21 mouse cellular contexts compared by ENCODE assay signal in genomic region chr3:86247193-86247592, GRCm38 (mm10).
"Had no signal": no experiment of that assay in that cellular context is flagged by ENCODE, and none has a peak within 500 bp of the region (broad histone marks: within the 10 kb centered on the region; RNA-seq: fewer than 3 reads in every experiment).

No protein-coding gene starts in this region.

- H3K27me3 ChIP-seq: liver, embryonic 15.5 days; lung, embryonic 15.5 days; megakaryocyte, embryonic 14.5 days; midbrain, embryonic 12.5 days; midbrain, embryonic 15.5 days; neural tube, embryonic 12.5 days; neural tube, embryonic 15.5 days had no signal

- H3K27ac ChIP-seq: kidney, postnatal 0 days; layer of hippocampus, adult 2 months; liver, embryonic 15.5 days; lung, embryonic 15.5 days; midbrain, embryonic 12.5 days; midbrain, embryonic 15.5 days; neural tube, embryonic 12.5 days; neural tube, embryonic 15.5 days; stomach, postnatal 0 days had no signal

- H3K36me3 ChIP-seq: liver, embryonic 15.5 days; lung, embryonic 15.5 days; midbrain, embryonic 12.5 days; midbrain, embryonic 15.5 days; neural tube, embryonic 12.5 days; neural tube, embryonic 15.5 days had no signal

- H3K9ac ChIP-seq: liver, embryonic 15.5 days; lung, embryonic 15.5 days; midbrain, embryonic 12.5 days; midbrain, embryonic 15.5 days; neural tube, embryonic 12.5 days; neural tube, embryonic 15.5 days had no signal

- H3K4me2 ChIP-seq: liver, embryonic 15.5 days; lung, embryonic 15.5 days; midbrain, embryonic 12.5 days; midbrain, embryonic 15.5 days; neural tube, embryonic 12.5 days; neural tube, embryonic 15.5 days had no signal

- H3K4me3 ChIP-seq: layer of hippocampus, adult 2 months; liver, embryonic 15.5 days; lung, embryonic 15.5 days; megakaryocyte, embryonic 14.5 days; midbrain, embryonic 12.5 days; midbrain, embryonic 15.5 days; neural tube, embryonic 12.5 days; neural tube, embryonic 15.5 days had no signal

- DNase-seq: kidney, adult 2 months; kidney, postnatal 25 days; layer of hippocampus, adult 9-11 months; lung, adult 18-20 months; lung, postnatal 10 days; lung, postnatal 36 days; right cerebral cortex, adult 18-20 months; right cerebral cortex, postnatal 14 days; right cerebral cortex, postnatal 4 days; thymus, adult 2 months; thymus, postnatal 14 days had no signal

- H3K9me3 ChIP-seq: liver, embryonic 15.5 days; lung, embryonic 15.5 days; midbrain, embryonic 12.5 days; midbrain, embryonic 15.5 days; neural tube, embryonic 12.5 days; neural tube, embryonic 15.5 days had no signal

- H3K4me1 ChIP-seq: lung, embryonic 15.5 days; midbrain, embryonic 12.5 days; midbrain, embryonic 15.5 days; neural tube, embryonic 12.5 days; neural tube, embryonic 15.5 days had no signal

- ATAC-seq: midbrain, embryonic 15.5 days had no signal
